Mouse (Mus musculus): ENCODE data around the gene Uaca. TPM values are rescaled to one million over a fixed set of nuclear protein-coding genes. Genes with fewer than 3 reads are reported as not detected.
A peak's percentile ranks its signal among the peaks of the same experiment; 100 is the strongest.

Uaca gene
- polyA plus RNA-seq (2015; fragmentation: Nextera tagmentation; extraction: Ambion mirVana), result 27.4 and 32.6 TPM in 2 replicates

GRCm38 (mm10) chr9:60794210-60794840 is at the start of gene Uaca:
Gene Uaca, plus strand, starts transcription at chr9:60794542.
- H3K4me3 ChIP-seq, result peak within 1 kb of the TSS; percentile 82
- no peaks in the 10 kb centered on the region for H3K36me3 ChIP-seq
- peak within 1 kb of the TSS; percentile 84 for H3K9ac ChIP-seq
- peaks cover 16% of the 10 kb centered on the region for H3K4me1 ChIP-seq
- ATAC-seq (ENCODE audit: insufficient number of reproducible peaks, insufficient read depth, low FRiP score, low TSS enrichment, low read depth), result peak; percentile 97
- H3K9me3 ChIP-seq, result no peaks in the 10 kb centered on the region
- WGBS, result under 1% methylated on average over 45 of the region's 45 CpGs
- peak within 1 kb of the TSS; percentile 82 for H3K27ac ChIP-seq
- peak within 1 kb of the TSS; percentile 89 for H3K4me2 ChIP-seq
- H3K27me3 ChIP-seq, result no peaks in the 10 kb centered on the region

- no peaks in the 10 kb centered on the region for H3K36me3 ChIP-seq
- peaks cover 11% of the 10 kb centered on the region for H3K4me1 ChIP-seq
- no peak overlapping the region for H3K9ac ChIP-seq
- H3K27me3 ChIP-seq, result peaks cover 4% of the 10 kb centered on the region; the same call in 1 of the 2 replicates
- no peak overlapping the region for H3K27ac ChIP-seq
- ATAC-seq (ENCODE audit: insufficient number of reproducible peaks, insufficient read depth, low FRiP score, low TSS enrichment, low read depth), result no peak
- no peak overlapping the region for H3K4me3 ChIP-seq
- 56% methylated on average over 4 of the region's 4 CpGs for WGBS
- peaks cover 3% of the 10 kb centered on the region; the same call in 1 of the 2 replicates for H3K9me3 ChIP-seq
- H3K4me2 ChIP-seq, result no peak overlapping the region
These were observed 49.4 kb upstream of the Uaca start for GRCm38 (mm10) chr9:60744971-60745370.

DNA sequence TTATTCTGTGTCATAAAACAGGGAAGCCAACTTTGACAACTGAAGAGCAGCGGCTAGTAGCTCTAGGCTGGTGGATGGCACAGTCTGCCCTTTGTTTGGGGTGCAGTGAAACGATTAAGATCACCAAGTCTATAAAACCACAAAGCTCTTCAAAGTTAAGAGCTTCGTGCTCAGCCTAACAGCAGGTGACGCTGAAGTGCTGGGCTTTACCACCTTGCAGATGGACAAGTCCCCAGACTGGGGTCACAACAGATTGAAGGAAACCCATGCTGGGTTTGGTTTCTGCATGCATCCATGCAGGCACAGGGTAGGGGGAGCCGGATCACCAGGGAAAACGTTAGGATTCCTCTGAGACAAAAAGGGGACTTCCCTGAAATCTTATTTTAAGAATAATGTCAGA is 47.8 kb upstream of the Uaca start:
- Histone ChIP-seq H3K4me3 (no peak overlapping the region), H3K4me2 (no peak overlapping the region), H3K9ac (no peak overlapping the region), H3K9me3 (peaks cover 3% of the 10 kb centered on the region; the same call in 1 of the 2 replicates), H3K4me1 (peaks cover 11% of the 10 kb centered on the region), H3K27ac (no peak overlapping the region), H3K36me3 (no peaks in the 10 kb centered on the region), H3K27me3 (peaks cover 4% of the 10 kb centered on the region; the same call in 1 of the 2 replicates)
- 57% methylated on average over 6 of the region's 6 CpGs for WGBS
- ATAC-seq (ENCODE audit: insufficient number of reproducible peaks, insufficient read depth, low FRiP score, low TSS enrichment, low read depth), result no peak

DNA sequence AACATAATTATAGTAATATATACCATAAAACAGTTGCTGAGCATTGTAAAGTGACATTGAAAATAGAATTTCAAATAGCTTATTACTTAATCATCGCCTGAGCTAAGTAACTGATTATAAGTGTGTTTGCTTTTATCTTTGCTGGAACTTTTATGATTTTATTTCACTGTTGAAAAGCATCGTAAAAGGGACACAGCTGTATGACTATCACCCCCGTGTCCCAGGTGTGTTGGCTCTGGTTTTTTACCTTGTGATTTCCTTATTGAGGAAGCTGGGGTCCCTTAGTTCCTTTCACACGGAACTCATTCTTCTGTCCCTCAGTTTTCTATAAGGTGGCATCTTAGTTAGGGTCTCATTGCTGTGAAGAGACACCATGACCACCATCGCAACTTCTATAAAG is 46.7 kb upstream of the Uaca start:
- Histone ChIP-seq H3K4me1 (peaks cover 8% of the 10 kb centered on the region), H3K36me3 (no peaks in the 10 kb centered on the region), H3K4me3 (no peak overlapping the region), H3K9ac (no peak overlapping the region), H3K9me3 (peaks cover 3% of the 10 kb centered on the region; the same call in 1 of the 2 replicates), H3K27me3 (peaks cover 4% of the 10 kb centered on the region; the same call in 1 of the 2 replicates), H3K27ac (no peak overlapping the region), H3K4me2 (no peak overlapping the region)
- ATAC-seq (ENCODE audit: insufficient number of reproducible peaks, insufficient read depth, low FRiP score, low TSS enrichment, low read depth), result no peak
- 84% methylated on average over 5 of the region's 5 CpGs for WGBS

DNA sequence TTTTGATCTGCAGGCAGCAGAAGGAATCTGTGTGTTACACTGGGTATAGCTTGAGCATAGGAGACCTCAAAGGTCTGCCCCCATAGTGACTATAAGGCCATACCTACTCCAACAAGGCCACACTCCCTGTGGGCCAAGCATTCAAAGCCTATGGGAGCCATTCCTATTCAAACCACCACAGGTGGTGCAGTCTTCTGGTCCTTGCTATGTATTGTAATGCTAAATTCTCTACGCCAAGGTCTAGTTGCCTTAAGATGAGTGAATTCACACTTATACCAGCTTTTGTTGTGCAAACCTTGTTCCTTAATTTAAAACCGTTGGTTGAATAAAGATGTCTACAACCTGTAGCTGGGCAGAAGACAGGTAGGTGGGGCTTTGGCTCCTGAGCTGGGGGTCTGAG is 46.2 kb upstream of the Uaca start:
- H3K4me1 ChIP-seq, result peaks cover 3% of the 10 kb centered on the region
- H3K27ac ChIP-seq, result no peak overlapping the region
- H3K4me3 ChIP-seq, result no peak overlapping the region
- peaks cover 4% of the 10 kb centered on the region; the same call in 1 of the 2 replicates for H3K27me3 ChIP-seq
- H3K4me2 ChIP-seq, result no peak overlapping the region
- H3K9me3 ChIP-seq, result peaks cover 3% of the 10 kb centered on the region; the same call in 1 of the 2 replicates
- ATAC-seq (ENCODE audit: insufficient number of reproducible peaks, insufficient read depth, low FRiP score, low TSS enrichment, low read depth), result no peak
- H3K9ac ChIP-seq, result no peak overlapping the region
- H3K36me3 ChIP-seq, result no peaks in the 10 kb centered on the region
- WGBS, result 86% methylated on average over 2 of the region's 2 CpGs

DNA sequence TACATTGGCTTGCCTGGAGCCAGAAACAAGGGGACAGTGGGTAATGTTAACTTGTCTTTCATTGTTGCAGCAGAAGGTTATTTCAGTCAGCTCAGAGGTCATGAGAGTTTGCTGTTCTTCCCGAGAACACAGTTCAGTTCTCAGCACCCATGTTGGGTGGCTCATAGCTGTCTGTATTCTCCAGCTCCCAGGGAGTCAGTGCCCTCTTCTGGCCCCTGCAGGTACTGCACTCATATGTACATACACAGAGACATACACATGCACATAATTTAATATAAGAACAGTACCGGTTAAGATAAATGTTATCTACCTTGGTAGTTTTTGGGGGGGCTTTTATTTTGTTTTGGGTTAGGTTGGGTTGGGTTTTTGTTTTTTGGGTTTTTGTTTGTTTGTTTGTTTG is 45.2 kb upstream of the Uaca start:
- 80% methylated on average over 2 of the region's 2 CpGs for WGBS

DNA sequence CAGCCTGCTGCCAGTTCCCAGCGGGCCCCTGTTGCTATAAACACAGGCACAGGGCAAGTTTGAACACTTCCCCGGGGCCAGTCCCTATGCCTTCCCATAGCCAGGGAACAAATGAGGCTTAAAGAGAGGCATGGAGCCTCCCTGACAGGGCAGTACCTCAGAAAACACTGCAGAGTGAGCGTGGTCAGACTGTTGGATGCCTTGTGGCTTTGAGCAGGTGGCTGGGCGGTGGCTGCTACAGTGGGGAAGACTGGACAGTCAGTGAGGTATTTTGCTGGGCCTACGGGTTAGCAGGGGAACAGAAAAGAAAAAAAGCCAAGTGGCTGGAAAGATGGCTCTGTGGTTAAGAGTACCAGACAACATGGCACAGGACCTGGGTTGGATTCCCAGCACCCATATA is 43.2 kb upstream of the Uaca start:
- ATAC-seq (ENCODE audit: insufficient number of reproducible peaks, insufficient read depth, low FRiP score, low TSS enrichment, low read depth), result no peak
- H3K36me3 ChIP-seq, result no peaks in the 10 kb centered on the region
- no peak overlapping the region for H3K27ac ChIP-seq
- no peak overlapping the region for H3K4me2 ChIP-seq
- no peaks in the 10 kb centered on the region for H3K27me3 ChIP-seq
- no peak overlapping the region for H3K4me3 ChIP-seq
- 87% methylated on average over 5 of the region's 5 CpGs for WGBS
- peaks cover 3% of the 10 kb centered on the region; the same call in 1 of the 2 replicates for H3K9me3 ChIP-seq
- no peaks in the 10 kb centered on the region for H3K4me1 ChIP-seq
- no peak overlapping the region for H3K9ac ChIP-seq

More for the DNA sequence above, 45.2 kb upstream of the Uaca start:
- no peak for ATAC-seq (ENCODE audit: insufficient number of reproducible peaks, insufficient read depth, low FRiP score, low TSS enrichment, low read depth)
- Histone ChIP-seq H3K36me3 (no peaks in the 10 kb centered on the region), H3K9me3 (peaks cover 3% of the 10 kb centered on the region; the same call in 1 of the 2 replicates), H3K4me3 (no peak overlapping the region), H3K27me3 (peaks cover 4% of the 10 kb centered on the region; the same call in 1 of the 2 replicates), H3K9ac (no peak overlapping the region), H3K27ac (no peak overlapping the region), H3K4me2 (no peak overlapping the region), H3K4me1 (no peaks in the 10 kb centered on the region)

GRCm38 (mm10) chr9:60751971-60752370 is 42.4 kb upstream of the Uaca start:
- Histone ChIP-seq H3K27ac (no peak overlapping the region), H3K9me3 (peaks cover 3% of the 10 kb centered on the region; the same call in 1 of the 2 replicates), H3K4me2 (no peak overlapping the region), H3K36me3 (no peaks in the 10 kb centered on the region), H3K4me3 (no peak overlapping the region), H3K27me3 (no peaks in the 10 kb centered on the region), H3K9ac (no peak overlapping the region), H3K4me1 (no peaks in the 10 kb centered on the region)
- ATAC-seq (ENCODE audit: insufficient number of reproducible peaks, insufficient read depth, low FRiP score, low TSS enrichment, low read depth), result no peak
- 54% methylated on average over 6 of the region's 6 CpGs for WGBS

DNA sequence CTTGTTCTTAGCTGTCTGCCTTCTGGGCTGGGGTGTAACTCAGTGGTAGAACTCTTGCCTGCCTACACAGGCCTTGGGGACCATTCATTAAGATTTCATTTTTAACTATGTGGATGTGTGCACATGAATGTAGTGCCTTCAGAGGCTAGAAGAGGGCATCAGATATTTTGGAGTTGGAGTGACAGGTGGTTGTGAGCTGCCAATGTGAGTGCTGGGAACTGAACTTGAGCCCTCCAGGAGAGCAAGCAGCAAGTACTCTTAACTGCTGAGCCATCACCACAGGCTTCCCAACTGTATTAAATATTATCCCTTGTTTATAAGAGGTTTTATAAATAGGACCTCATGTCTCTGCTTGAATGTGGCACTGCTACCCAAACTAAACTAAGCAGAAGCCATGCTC is 41.7 kb upstream of the Uaca start:
- Histone ChIP-seq H3K27ac (no peak overlapping the region), H3K36me3 (no peaks in the 10 kb centered on the region), H3K9me3 (peaks cover 3% of the 10 kb centered on the region; the same call in 1 of the 2 replicates), H3K4me2 (no peak overlapping the region), H3K4me1 (peaks cover 2% of the 10 kb centered on the region; the same call in 1 of the 2 replicates), H3K27me3 (no peaks in the 10 kb centered on the region), H3K4me3 (no peak overlapping the region), H3K9ac (no peak overlapping the region)
- no peak for ATAC-seq (ENCODE audit: insufficient number of reproducible peaks, insufficient read depth, low FRiP score, low TSS enrichment, low read depth)

DNA sequence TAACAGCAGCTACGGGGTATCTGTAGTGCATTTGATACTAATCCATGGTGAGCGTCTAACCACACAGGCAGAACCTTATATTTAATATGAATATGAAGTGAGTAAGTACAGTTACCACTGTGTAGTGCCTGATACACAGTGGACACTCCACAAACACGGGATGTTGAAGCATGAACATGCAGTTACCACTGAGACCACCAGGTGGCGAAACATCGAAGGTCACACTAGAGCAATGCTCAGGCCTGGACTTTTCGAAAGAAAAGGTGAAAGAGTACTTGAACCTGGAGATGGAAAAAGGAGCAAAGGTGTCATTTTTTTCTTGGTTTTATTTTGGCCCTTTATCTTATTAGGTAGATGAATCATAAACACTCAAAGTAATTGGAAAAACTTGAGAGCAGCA is 38.1 kb upstream of the Uaca start:
- Histone ChIP-seq H3K27ac (no peak overlapping the region), H3K36me3 (no peaks in the 10 kb centered on the region), H3K9ac (no peak overlapping the region), H3K4me2 (no peak overlapping the region), H3K4me1 (peaks cover 20% of the 10 kb centered on the region; the same call in 1 of the 2 replicates), H3K9me3 (no peaks in the 10 kb centered on the region), H3K27me3 (no peaks in the 10 kb centered on the region), H3K4me3 (no peak overlapping the region)
- no peak for ATAC-seq (ENCODE audit: insufficient number of reproducible peaks, insufficient read depth, low FRiP score, low TSS enrichment, low read depth)
- WGBS, result 33% methylated on average over 6 of the region's 6 CpGs

DNA sequence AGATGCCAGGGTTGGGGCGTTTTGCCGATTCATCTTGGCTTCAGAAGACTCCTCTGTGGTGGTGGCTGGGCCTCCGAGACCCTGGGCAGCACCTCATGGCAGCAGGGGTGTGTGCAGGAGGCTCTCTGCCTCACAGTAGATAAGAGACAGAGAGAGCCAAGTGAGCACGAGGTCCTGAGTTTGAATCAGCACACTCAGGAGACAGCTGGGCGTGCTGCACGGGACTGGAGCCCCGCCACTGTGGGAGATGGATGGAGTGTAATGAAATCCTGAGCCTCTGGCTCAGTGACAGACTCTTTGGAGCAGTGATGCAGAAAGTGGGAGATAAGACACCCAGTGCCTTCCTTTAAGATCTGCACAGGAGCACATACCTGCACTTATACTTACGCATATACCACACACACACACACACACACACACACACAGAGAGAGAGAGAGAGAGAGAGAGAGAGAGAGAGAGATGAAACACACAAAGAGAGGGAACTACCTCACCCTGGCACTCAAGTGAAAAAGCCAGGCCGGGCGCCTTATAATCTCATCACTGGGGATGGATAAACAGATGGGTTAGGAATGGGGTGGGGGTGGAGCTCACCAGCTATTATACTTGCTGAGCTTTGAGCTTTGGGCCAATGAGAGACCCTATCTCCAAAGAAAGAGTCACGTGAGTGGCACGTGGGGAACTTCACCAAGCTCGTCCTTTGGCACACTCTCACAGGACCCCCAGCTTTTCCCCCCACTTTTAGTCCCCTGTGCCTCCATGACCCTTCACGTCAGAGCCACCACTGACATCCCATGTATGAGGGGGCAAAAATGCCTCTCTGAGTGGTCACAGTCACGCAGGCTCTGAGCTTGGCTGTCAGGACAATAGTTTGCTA is 37.2 kb upstream of the Uaca start:
- Histone ChIP-seq H3K4me2 (no peak overlapping the region), H3K9ac (no peak overlapping the region), H3K4me3 (no peak overlapping the region), H3K4me1 (peaks cover 20% of the 10 kb centered on the region; the same call in 1 of the 2 replicates), H3K9me3 (no peaks in the 10 kb centered on the region), H3K36me3 (no peaks in the 10 kb centered on the region), H3K27me3 (no peaks in the 10 kb centered on the region), H3K27ac (no peak overlapping the region)
- 77% methylated on average over 15 of the region's 15 CpGs for WGBS
- ATAC-seq (ENCODE audit: insufficient number of reproducible peaks, insufficient read depth, low FRiP score, low TSS enrichment, low read depth), result no peak
